Mouse (Mus musculus): ENCODE results near the gene H2-K1. TPM values are rescaled to one million over a fixed set of nuclear protein-coding genes. Genes with fewer than 3 reads are reported as not detected.
"Not testable (repeated sequence)": the region's sequence is repeated elsewhere in the genome, so short reads cannot be mapped to it uniquely, and the experiment has no call there.

H2-K1 gene
- polyA plus RNA-seq, 1 experiment = 5,138 TPM

DNA sequence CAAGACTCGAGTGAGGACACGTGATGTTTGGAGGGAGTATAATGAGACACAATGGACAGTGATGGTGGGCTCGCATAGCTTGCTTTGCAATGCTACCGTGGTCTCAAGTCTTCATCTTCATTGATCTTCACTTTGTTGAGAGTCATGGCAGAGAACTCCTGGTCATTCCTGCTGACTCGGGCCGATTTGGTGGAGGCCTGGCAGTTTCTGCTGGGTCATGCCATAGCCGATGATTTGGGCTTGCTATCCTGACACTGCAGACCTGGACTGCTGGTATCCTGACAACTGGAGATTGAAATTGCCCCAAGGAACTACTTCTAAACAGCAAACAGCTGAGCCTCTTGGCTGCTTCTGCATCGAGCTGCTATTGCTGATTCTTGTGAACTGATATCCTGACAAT lies 5.2 kb downstream of the H2-K1 start:
- Histone ChIP-seq H3K27me3 (ENCODE audit: control insufficient read depth, insufficient read depth, low read length) (no peaks in the 10 kb centered on the region), H3K36me3 (ENCODE audit: control insufficient read depth, insufficient read depth, low read length) (no peaks in the 10 kb centered on the region), H3K4me1 (replicated peaks; ENCODE audit: control insufficient read depth, insufficient read depth, low read length) (no peaks in the 10 kb centered on the region), H3K27ac (ENCODE audit: control insufficient read depth, insufficient read depth, low read length) (no peak overlapping the region), H3K4me3 (ENCODE audit: control insufficient read depth, insufficient read depth, low read length) (no peak overlapping the region)
- TF ChIP-seq CTCF (IDR thresholded peaks at IDR 0.05; ENCODE audit: borderline replicate concordance, control insufficient read depth, extremely low read depth, insufficient read depth, low read length, poor library complexity) (no peak), POLR2A (IDR thresholded peaks at IDR 0.05; ENCODE audit: control insufficient read depth, extremely low read depth, insufficient read depth, low read length, poor library complexity) (no peak)
- whole genome bisulfite sequencing = 97% methylated on average over 8 of the region's 8 CpGs
- no peak for DNase-seq

GRCm38 (mm10) chr17:33991788-33992664 lies 8.1 kb downstream of the H2-K1 start:
- DNase-seq = peak; percentile 44
- WGBS = 40% methylated on average over 10 of the region's 10 CpGs
- TF ChIP-seq CTCF (IDR thresholded peaks at IDR 0.05; ENCODE audit: borderline replicate concordance, control insufficient read depth, extremely low read depth, insufficient read depth, low read length, poor library complexity) (no peak), POLR2A (IDR thresholded peaks at IDR 0.05; ENCODE audit: control insufficient read depth, extremely low read depth, insufficient read depth, low read length, poor library complexity) (no peak)

GRCm38 (mm10) chr17:33982136-33982535 lies 18.0 kb downstream of the H2-K1 start:
- WGBS = 11% methylated on average over 8 of the region's 8 CpGs
- H3K4me1 ChIP-seq (replicated peaks; ENCODE audit: control insufficient read depth, insufficient read depth, low read length) = peaks cover 28% of the 10 kb centered on the region
- not testable (repeated sequence) for H3K4me3 ChIP-seq (ENCODE audit: control insufficient read depth, insufficient read depth, low read length); H3K27me3 ChIP-seq (ENCODE audit: control insufficient read depth, insufficient read depth, low read length); H3K27ac ChIP-seq (ENCODE audit: control insufficient read depth, insufficient read depth, low read length); H3K36me3 ChIP-seq (ENCODE audit: control insufficient read depth, insufficient read depth, low read length)
- peak; percentile 77; the same call in 1 of the 2 replicates for TF ChIP-seq CTCF (IDR thresholded peaks at IDR 0.05; ENCODE audit: borderline replicate concordance, control insufficient read depth, extremely low read depth, insufficient read depth, low read length, poor library complexity)
- peak; percentile 78 for DNase-seq

More at GRCm38 (mm10) chr17:33991788-33992664, 8.1 kb downstream of the H2-K1 start:
- Histone ChIP-seq H3K4me3 (ENCODE audit: control insufficient read depth, insufficient read depth, low read length) (no peak overlapping the region), H3K4me1 (replicated peaks; ENCODE audit: control insufficient read depth, insufficient read depth, low read length) (no peaks in the 10 kb centered on the region), H3K27ac (ENCODE audit: control insufficient read depth, insufficient read depth, low read length) (no peak overlapping the region), H3K36me3 (ENCODE audit: control insufficient read depth, insufficient read depth, low read length) (no peaks in the 10 kb centered on the region), H3K27me3 (ENCODE audit: control insufficient read depth, insufficient read depth, low read length) (no peaks in the 10 kb centered on the region)

DNA sequence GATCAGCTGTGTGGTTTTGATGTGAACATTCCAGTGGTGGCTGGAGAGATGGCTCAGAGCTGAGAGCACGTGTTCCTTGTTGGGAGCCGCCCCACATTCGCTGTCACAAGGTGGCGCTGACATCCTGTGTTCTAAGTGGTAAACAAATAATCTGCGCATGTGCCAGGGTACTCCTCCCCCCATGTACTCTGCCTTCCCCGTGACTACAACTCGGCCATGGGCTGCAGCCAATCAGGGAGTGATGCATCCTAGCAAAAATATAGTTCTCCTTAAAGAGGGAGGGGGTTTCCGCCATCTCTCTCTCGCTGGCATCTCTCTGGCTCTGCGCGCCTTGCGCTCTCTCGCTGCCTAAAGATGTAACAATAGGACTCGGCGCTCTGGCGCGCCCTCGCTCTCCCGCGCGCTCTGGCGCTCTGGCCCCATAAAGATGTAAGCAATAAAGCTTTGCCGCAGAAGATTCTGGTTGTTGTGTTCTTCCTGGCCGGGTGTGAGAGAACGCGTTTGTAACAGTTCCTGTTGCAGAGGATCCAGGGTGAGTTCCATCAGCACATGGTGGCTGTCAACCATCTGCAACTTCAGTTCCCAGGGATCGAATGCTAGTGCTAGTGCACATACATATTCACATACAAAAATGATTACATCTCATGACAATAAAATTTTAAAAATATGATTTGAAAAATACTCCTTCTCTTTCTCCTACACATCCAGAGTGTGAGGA lies 18.8 kb downstream of the H2-K1 start:
- peak overlapping the region; percentile 62 for H3K4me3 ChIP-seq (ENCODE audit: control insufficient read depth, insufficient read depth, low read length)
- TF ChIP-seq POLR2A (IDR thresholded peaks at IDR 0.05; ENCODE audit: control insufficient read depth, extremely low read depth, insufficient read depth, low read length, poor library complexity) = peak; percentile 87
- TF ChIP-seq CTCF (IDR thresholded peaks at IDR 0.05; ENCODE audit: borderline replicate concordance, control insufficient read depth, extremely low read depth, insufficient read depth, low read length, poor library complexity) = peak; percentile 44; the same call in 1 of the 2 replicates
- peak; percentile 86 for DNase-seq
- H3K36me3 ChIP-seq (ENCODE audit: control insufficient read depth, insufficient read depth, low read length); H3K27me3 ChIP-seq (ENCODE audit: control insufficient read depth, insufficient read depth, low read length): not testable (repeated sequence)
- peak overlapping the region; percentile 95 for H3K27ac ChIP-seq (ENCODE audit: control insufficient read depth, insufficient read depth, low read length)
- H3K4me1 ChIP-seq (replicated peaks; ENCODE audit: control insufficient read depth, insufficient read depth, low read length) = peaks cover 28% of the 10 kb centered on the region
- WGBS = under 1% methylated on average over 27 of the region's 27 CpGs

DNA sequence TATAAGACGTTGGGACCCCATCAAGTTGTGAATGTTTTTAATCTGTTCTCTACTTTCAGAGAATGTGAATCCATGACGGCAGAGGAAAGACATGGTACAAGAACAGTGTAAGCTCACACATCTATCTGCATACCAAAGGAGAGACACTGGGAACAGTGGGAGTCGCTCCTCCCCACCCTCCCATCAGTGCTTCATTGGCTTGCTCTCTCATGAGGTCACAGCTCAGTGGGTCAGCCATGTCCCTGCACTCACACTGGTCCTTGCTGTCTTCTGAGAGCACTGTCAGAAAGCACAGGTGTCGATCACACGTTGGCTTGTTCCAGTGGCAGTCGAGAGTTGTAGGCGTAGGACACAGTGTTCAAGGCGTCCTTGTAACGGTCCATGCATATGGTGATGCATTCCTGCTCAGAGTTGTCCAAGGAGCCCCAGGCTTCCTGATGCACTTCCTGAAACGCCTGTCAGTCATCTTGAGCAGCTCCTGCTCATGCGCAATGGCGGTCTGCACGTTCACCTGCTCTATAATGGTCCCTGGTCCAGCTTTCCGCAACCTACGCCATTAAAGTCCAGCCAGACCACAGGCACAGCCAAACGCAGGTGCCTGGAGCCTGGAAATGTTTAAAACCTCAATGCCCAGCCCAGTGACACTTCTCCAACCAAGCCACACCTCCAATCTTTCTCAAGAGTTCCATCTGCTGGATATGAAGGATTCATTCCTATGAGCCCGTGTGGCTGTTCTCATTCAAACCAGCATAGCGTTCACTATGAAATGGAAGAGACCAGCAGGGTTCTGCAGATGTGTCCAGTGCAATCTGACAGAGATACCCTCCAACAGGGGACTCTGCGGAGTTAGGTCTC lies 19.7 kb downstream of the H2-K1 start:
- H3K4me1 ChIP-seq (replicated peaks; ENCODE audit: control insufficient read depth, insufficient read depth, low read length) = peaks cover 28% of the 10 kb centered on the region
- H3K36me3 ChIP-seq (ENCODE audit: control insufficient read depth, insufficient read depth, low read length) = no peaks in the 10 kb centered on the region
- TF ChIP-seq POLR2A (IDR thresholded peaks at IDR 0.05; ENCODE audit: control insufficient read depth, extremely low read depth, insufficient read depth, low read length, poor library complexity) = no peak
- TF ChIP-seq CTCF (IDR thresholded peaks at IDR 0.05; ENCODE audit: borderline replicate concordance, control insufficient read depth, extremely low read depth, insufficient read depth, low read length, poor library complexity) = no peak
- H3K27ac ChIP-seq (ENCODE audit: control insufficient read depth, insufficient read depth, low read length) = peak overlapping the region; percentile 55
- H3K4me3 ChIP-seq (ENCODE audit: control insufficient read depth, insufficient read depth, low read length) = no peak overlapping the region
- DNase-seq = no peak
- WGBS = 86% methylated on average over 19 of the region's 19 CpGs
- no peaks in the 10 kb centered on the region for H3K27me3 ChIP-seq (ENCODE audit: control insufficient read depth, insufficient read depth, low read length)

DNA sequence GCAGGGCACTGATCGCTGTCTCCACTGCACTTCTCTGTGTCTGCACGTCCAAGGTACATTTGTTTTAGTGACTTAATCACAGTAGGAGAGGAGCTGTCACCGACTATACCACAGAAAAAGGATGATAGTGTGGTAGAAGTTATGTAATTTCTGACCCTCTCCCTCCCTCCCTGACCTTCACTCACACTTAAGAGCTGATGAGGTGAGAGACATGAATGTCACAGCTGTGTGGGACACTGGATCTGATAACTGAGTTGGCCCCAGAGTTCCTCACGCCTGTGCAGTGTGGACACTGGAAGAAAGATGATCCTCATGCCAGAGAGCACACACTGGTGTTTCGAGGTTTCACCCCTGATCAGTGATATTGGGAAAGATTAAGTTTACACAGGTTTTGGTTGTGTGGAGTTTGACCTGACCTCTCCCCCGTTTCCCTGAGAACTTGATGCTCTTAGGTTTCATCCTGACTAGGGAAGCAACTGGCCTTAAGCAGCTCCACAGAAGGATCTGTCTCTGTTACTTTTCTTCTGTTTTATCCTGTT lies 20.6 kb downstream of the H2-K1 start:
- DNase-seq = no peak
- WGBS = 83% methylated on average over 6 of the region's 6 CpGs
- Histone ChIP-seq H3K27me3 (ENCODE audit: control insufficient read depth, insufficient read depth, low read length) (no peaks in the 10 kb centered on the region), H3K36me3 (ENCODE audit: control insufficient read depth, insufficient read depth, low read length) (no peaks in the 10 kb centered on the region), H3K27ac (ENCODE audit: control insufficient read depth, insufficient read depth, low read length) (peak overlapping the region; percentile 69), H3K4me1 (replicated peaks; ENCODE audit: control insufficient read depth, insufficient read depth, low read length) (peaks cover 28% of the 10 kb centered on the region), H3K4me3 (ENCODE audit: control insufficient read depth, insufficient read depth, low read length) (no peak overlapping the region)
- TF ChIP-seq POLR2A (IDR thresholded peaks at IDR 0.05; ENCODE audit: control insufficient read depth, extremely low read depth, insufficient read depth, low read length, poor library complexity) = no peak
- TF ChIP-seq CTCF (IDR thresholded peaks at IDR 0.05; ENCODE audit: borderline replicate concordance, control insufficient read depth, extremely low read depth, insufficient read depth, low read length, poor library complexity) = no peak
